Mouse (Mus musculus) olfactory bulb, adult 2 months (tissue): ENCODE results near the gene Ikzf3.

Source experiments
- CTCF ChIP-seq: fragments of 200-500 bp; IDR thresholded peaks from 2 replicates; pipeline ENCODE4 v1.5.1; 2012; ENCODE audit warnings: low read depth, mild to moderate bottlenecking, low read length, moderate library complexity; ENCODE audit not compliant: insufficient read depth
- POLR2A ChIP-seq: fragments of 200-500 bp; IDR thresholded peaks from 2 replicates; pipeline ENCODE4 v1.6.1; 2012; ENCODE audit warnings: mild to moderate bottlenecking, low read depth, low read length, moderate library complexity; ENCODE audit not compliant: insufficient read depth

DNA sequence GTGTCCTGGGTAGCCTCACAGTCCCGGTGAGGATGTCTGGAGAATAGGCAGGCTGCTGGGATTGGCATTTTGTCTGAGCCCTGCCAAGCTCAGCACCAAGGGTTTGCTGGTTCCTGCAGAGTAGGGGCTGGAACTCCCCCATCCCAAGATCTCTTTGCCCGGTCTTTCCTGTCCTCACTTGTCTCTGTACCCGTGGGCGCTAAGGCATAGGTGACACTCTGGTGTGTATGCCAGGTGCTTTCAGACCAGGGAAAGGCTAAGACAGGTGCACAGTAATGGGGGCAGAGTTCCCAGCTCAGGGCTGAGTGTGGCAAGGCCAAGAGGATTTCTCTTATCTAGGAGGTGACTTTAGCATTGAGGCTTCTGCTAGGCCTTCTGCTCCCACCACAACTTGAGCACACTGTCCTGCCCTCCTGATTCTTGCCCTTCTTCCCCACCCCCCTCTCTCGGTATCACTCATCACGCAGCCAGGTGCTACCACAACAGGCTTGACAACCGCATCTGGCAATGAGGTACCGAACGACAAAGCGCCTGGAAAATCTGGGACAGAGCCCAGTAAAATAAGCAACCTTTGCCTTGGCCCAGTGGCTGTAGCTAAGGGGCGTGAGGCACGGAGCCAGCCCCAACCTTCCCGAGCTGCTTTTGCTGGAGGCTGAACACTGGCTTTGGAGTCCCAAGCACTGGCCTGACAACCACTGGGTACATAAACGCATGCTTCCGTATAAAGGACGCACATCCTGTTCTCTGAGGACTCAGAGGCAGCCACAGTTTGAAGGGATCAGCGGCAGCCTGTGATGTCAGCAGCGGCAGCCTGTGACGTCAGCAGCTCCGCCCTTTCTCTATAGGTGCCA is 95.7 kb downstream of the Ikzf3 start:
- TF ChIP-seq POLR2A (no peak), CTCF (no peak)
